Mouse (Mus musculus) hindbrain, embryonic 10.5 days (tissue): Measurements from ENCODE around the gene Hist1h2af. TPM values are rescaled to one million over a fixed set of nuclear protein-coding genes. Genes with fewer than 3 reads are reported as not detected.

Source experiments
- DNase-seq: peaks from one replicate; pipeline ENCODE4 v3.0.0-alpha.2; 2017; ENCODE audit warnings: low spot score
- H3K27ac ChIP-seq: fragments of 300-500 bp; sonication (generic); 2 replicates; pipeline ENCODE4 v1.5.1; 2016; ENCODE audit warnings: mild to moderate bottlenecking, moderate library complexity
- H3K27me3 ChIP-seq: fragments of 300-500 bp; sonication (generic); 2 replicates; pipeline ENCODE4 v1.6.1; 2016; ENCODE audit warnings: mild to moderate bottlenecking; ENCODE audit not compliant: poor library complexity, insufficient read depth, severe bottlenecking
- H3K36me3 ChIP-seq: fragments of 300-500 bp; sonication (generic); 2 replicates; pipeline ENCODE4 v1.6.1; 2016; ENCODE audit warnings: mild to moderate bottlenecking, moderate library complexity
- H3K4me1 ChIP-seq: fragments of 300-500 bp; sonication (generic); replicated peaks from 2 replicates; pipeline ENCODE4 v1.6.1; 2016; ENCODE audit warnings: mild to moderate bottlenecking
- H3K4me3 ChIP-seq: fragments of 300-500 bp; sonication (generic); 2 replicates; pipeline ENCODE4 v1.5.1; 2016; ENCODE audit warnings: mild to moderate bottlenecking, moderate library complexity
- H3K9me3 ChIP-seq: fragments of 300-500 bp; sonication (generic); 2 replicates; pipeline ENCODE4 v1.6.1; 2016; ENCODE audit warnings: mild to moderate bottlenecking, moderate library complexity
- polyA plus RNA-seq: library from polyadenylated mRNA; unstranded; fragments of >200 nt; fragmentation: Nextera tagmentation; extraction: Ambion mirVana; gene quantifications from 2 replicates; pipeline ENCODE4 v1.2.1, GENCODE M21; 2016

Hist1h2af gene
- polyA plus RNA-seq, 1 experiment from 2014 or later: 9.2 TPM

DNA sequence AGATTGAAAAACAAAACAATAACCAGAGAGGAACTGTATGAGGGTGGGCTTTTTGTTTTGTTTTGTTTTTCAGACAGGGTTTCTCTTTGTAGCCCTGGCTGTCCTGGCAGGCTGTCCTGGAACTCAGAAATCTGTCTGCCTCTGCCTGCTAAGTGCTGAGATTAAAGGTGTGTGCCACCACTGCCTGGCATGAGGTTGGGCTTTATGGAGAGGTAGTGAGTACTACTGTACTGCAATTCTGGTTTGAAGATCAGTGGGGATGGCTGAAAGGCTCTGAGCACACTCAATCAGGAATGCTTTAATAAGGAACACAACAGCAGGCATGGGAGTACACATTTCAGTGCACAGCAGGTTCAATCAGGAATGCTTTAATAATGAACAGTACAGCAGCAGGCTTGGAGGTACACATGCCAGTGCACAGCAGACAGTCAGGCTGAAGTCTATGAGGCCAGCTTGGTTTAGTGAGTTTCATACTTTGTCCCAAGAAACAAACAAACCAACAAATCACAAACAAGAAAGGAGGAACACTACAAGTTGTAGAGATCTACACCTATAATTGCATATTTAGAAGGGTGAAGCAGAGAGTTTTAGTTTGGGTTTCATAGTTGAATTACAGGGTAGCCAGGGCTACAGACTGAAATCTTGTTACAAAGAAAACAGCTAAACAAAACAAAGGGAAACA is 49.8 kb downstream of the Hist1h2af start:
- peaks cover 48% of the 10 kb centered on the region for H3K4me1 ChIP-seq
- peak overlapping the region; percentile 95 for H3K27ac ChIP-seq
- peak overlapping the region; percentile 60 for H3K4me3 ChIP-seq
- DNase-seq: no peak
- no peaks in the 10 kb centered on the region for H3K9me3 ChIP-seq
- H3K36me3 ChIP-seq: no peaks in the 10 kb centered on the region
- no peaks in the 10 kb centered on the region for H3K27me3 ChIP-seq

Other genes starting within 250 kb of the Hist1h2af start
- 42.3 and 54.0 TPM in 2 replicates for gene Zfp322a, start 164.7 kb upstream of the Hist1h2af start, polyA plus RNA-seq
- gene Abt1, start 110.0 kb upstream of the Hist1h2af start, polyA plus RNA-seq: 13.4 and 14.5 TPM in 2 replicates
- 0.04 TPM in 1 of 2 replicates, not detected in the other for gene Btn1a1, start 68.0 kb upstream of the Hist1h2af start, polyA plus RNA-seq
- 0.29 and 0.35 TPM in 2 replicates for gene Btn2a2, start 45.0 kb upstream of the Hist1h2af start, polyA plus RNA-seq
- gene Hist1h4h, start 2.9 kb upstream of the Hist1h2af start, polyA plus RNA-seq: 5.8 and 7.4 TPM in 2 replicates
- gene Hist1h3g, start 1.5 kb downstream of the Hist1h2af start, polyA plus RNA-seq: 3.3 and 6.0 TPM in 2 replicates
- gene Hist1h2bh, start 9.5 kb downstream of the Hist1h2af start, polyA plus RNA-seq: 0.51 and 1.1 TPM in 2 replicates
- gene Hist1h3f, start 10.1 kb downstream of the Hist1h2af start, polyA plus RNA-seq: 0.92 and 1.1 TPM in 2 replicates
- gene Hist1h4f, start 17.7 kb downstream of the Hist1h2af start, polyA plus RNA-seq: 0.56 TPM in 1 of 2 replicates, not detected in the other
- 0.37 and 0.49 TPM in 2 replicates for gene Hist1h1d, start 19.4 kb downstream of the Hist1h2af start, polyA plus RNA-seq
- 5.3 and 5.6 TPM in 2 replicates for gene Hist1h3e, start 28.5 kb downstream of the Hist1h2af start, polyA plus RNA-seq
- gene Hist1h2ae, start 37.3 kb downstream of the Hist1h2af start, polyA plus RNA-seq: 102 and 103 TPM in 2 replicates
- 7.0 and 7.3 TPM in 2 replicates for gene Hist1h2bg, start 37.5 kb downstream of the Hist1h2af start, polyA plus RNA-seq
- gene Hist1h2bf, start 40.3 kb downstream of the Hist1h2af start, polyA plus RNA-seq: 4.7 and 5.1 TPM in 2 replicates
- gene Hist1h2ad, start 40.5 kb downstream of the Hist1h2af start, polyA plus RNA-seq: 1.8 and 2.2 TPM in 2 replicates
- 4.8 and 10.9 TPM in 2 replicates for gene Hist1h3d, start 41.9 kb downstream of the Hist1h2af start, polyA plus RNA-seq
- 101 and 107 TPM in 2 replicates for gene Hist1h4d, start 47.7 kb downstream of the Hist1h2af start, polyA plus RNA-seq
- 2.5 and 2.7 TPM in 2 replicates for gene Hist1h2be, start 87.2 kb downstream of the Hist1h2af start, polyA plus RNA-seq
- 22.0 and 26.3 TPM in 2 replicates for gene Hist1h1e, start 88.7 kb downstream of the Hist1h2af start, polyA plus RNA-seq
- gene Hist1h2ac, start 150.0 kb downstream of the Hist1h2af start, polyA plus RNA-seq: 0.80 and 1.2 TPM in 2 replicates
- 23.1 and 26.2 TPM in 2 replicates for gene Hist1h2bc, start 150.3 kb downstream of the Hist1h2af start, polyA plus RNA-seq
- not detected in 2 replicates for gene Hist1h1t, start 161.9 kb downstream of the Hist1h2af start, polyA plus RNA-seq
- gene Hist1h4c, start 164.5 kb downstream of the Hist1h2af start, polyA plus RNA-seq: 5.4 TPM in 2 replicates
- gene Hfe, start 176.9 kb downstream of the Hist1h2af start, polyA plus RNA-seq: 3.2 and 3.5 TPM in 2 replicates
- 10.6 and 12.6 TPM in 2 replicates for gene Hist1h1c, start 204.9 kb downstream of the Hist1h2af start, polyA plus RNA-seq
- gene Hist1h3c, start 211.7 kb downstream of the Hist1h2af start, polyA plus RNA-seq: 6.9 and 8.6 TPM in 2 replicates
- 1.8 and 2.4 TPM in 2 replicates for gene Hist1h2bb, start 212.8 kb downstream of the Hist1h2af start, polyA plus RNA-seq
- 45.2 and 49.3 TPM in 2 replicates for gene Hist1h2ab, start 217.2 kb downstream of the Hist1h2af start, polyA plus RNA-seq
- 5.5 and 8.8 TPM in 2 replicates for gene Hist1h3b, start 218.4 kb downstream of the Hist1h2af start, polyA plus RNA-seq
- 4.9 and 5.4 TPM in 2 replicates for gene Hist1h4b, start 223.1 kb downstream of the Hist1h2af start, polyA plus RNA-seq
- gene Hist1h4a, start 227.3 kb downstream of the Hist1h2af start, polyA plus RNA-seq: not detected in 2 replicates
- gene Hist1h3a, start 228.5 kb downstream of the Hist1h2af start, polyA plus RNA-seq: 3.7 and 4.8 TPM in 2 replicates
- 2.3 and 3.4 TPM in 2 replicates for gene Hist1h1a, start 229.8 kb downstream of the Hist1h2af start, polyA plus RNA-seq
- not detected in 2 replicates for gene Trim38, start 236.0 kb downstream of the Hist1h2af start, polyA plus RNA-seq